Mouse (Mus musculus) E14TG2a.4 (cell line): ENCODE data around the gene Gm10300.

ENCODE experiments used
- CTCF ChIP-seq: conservative IDR thresholded peaks from 2 replicates; pipeline ENCODE4 v1.5.1; 2014; ENCODE audit warnings: low read length
- NANOG ChIP-seq: IDR thresholded peaks from 2 replicates; pipeline ENCODE4 v1.6.1; 2014; ENCODE audit warnings: borderline replicate concordance, low read length, mixed read lengths
- POU5F1 ChIP-seq: IDR thresholded peaks from 2 replicates; pipeline ENCODE4 v1.6.1; 2014; ENCODE audit warnings: low read length, borderline replicate concordance

GRCm38 (mm10) chr4:132066101-132066773 lies 8.3 kb upstream of the Gm10300 start:
- TF ChIP-seq CTCF (no peak), NANOG (no peak), POU5F1 (no peak)
